Mouse (Mus musculus) liver, adult 2 months (tissue): ENCODE measurements around the gene Vmn1r77. TPM values are rescaled to one million over a fixed set of nuclear protein-coding genes. Genes with fewer than 3 reads are reported as not detected.
"Not testable (repeated sequence)": the region's sequence is repeated elsewhere in the genome, so short reads cannot be mapped to it uniquely, and the experiment has no call there.

Experiments
- DNase-seq: peaks from one replicate; pipeline ENCODE4 v3.0.0-alpha.2; 2011; ENCODE audit warnings: low read depth, low spot score; ENCODE audit errors: extremely low read depth
- H3K27ac ChIP-seq: fragments of 200-500 bp; replicated peaks from 2 replicates; pipeline ENCODE4 v1.5.1; 2012; ENCODE audit warnings: low read depth, mild to moderate bottlenecking, control low read depth, inconsistent platforms, low read length; ENCODE audit not compliant: insufficient read depth
- H3K27me3 ChIP-seq: fragments of 200-500 bp; 2 replicates; pipeline ENCODE4 v1.6.1; 2012; ENCODE audit warnings: mild to moderate bottlenecking, moderate library complexity, low read length, inconsistent platforms; ENCODE audit not compliant: control insufficient read depth, insufficient read depth
- H3K36me3 ChIP-seq: fragments of 200-500 bp; 2 replicates; pipeline ENCODE4 v1.6.1; 2012; ENCODE audit warnings: low read length, inconsistent platforms; ENCODE audit not compliant: control insufficient read depth, insufficient read depth
- H3K4me1 ChIP-seq: fragments of 200-500 bp; 2 replicates; pipeline ENCODE4 v1.6.1; 2011; ENCODE audit warnings: low read length; ENCODE audit not compliant: control insufficient read depth, insufficient read depth
- H3K4me3 ChIP-seq: fragments of 200-500 bp; 2 replicates; pipeline ENCODE4 v1.5.1; 2011; ENCODE audit warnings: low read depth, mild to moderate bottlenecking, control low read depth, low read length, moderate library complexity; ENCODE audit not compliant: insufficient read depth
- H3K79me2 ChIP-seq: fragments of 200-500 bp; 2 replicates; pipeline ENCODE4 v1.6.1; 2012; ENCODE audit warnings: inconsistent platforms, mild to moderate bottlenecking, low read length, moderate library complexity; ENCODE audit not compliant: control insufficient read depth, insufficient read depth
- H3K9ac ChIP-seq: fragments of 200-500 bp; 2 replicates; pipeline ENCODE4 v1.6.1; 2012; ENCODE audit warnings: low read depth, mild to moderate bottlenecking, control low read depth, inconsistent platforms, low read length
- CTCF ChIP-seq: fragments of 200-500 bp; IDR thresholded peaks from 2 replicates; pipeline ENCODE4 v1.5.1; 2011; ENCODE audit warnings: low read depth, low read length, control low read depth
- POLR2A ChIP-seq: fragments of 200-500 bp; IDR thresholded peaks from 2 replicates; pipeline ENCODE4 v1.6.1; 2011; ENCODE audit warnings: low read length, control low read depth; ENCODE audit not compliant: insufficient read depth; ENCODE audit errors: extremely low read depth
- WGBS: fragments of 180-500 bp; shearing (Covaris S2); methylation state at CpG from one replicate; pipeline ENCODE4 v1.1.7; 2018; 5-methylcytosine and 5-hydroxymethylcytosine counted together
- polyA plus RNA-seq: library from polyadenylated mRNA; depleted of rRNA; stranded (reverse); fragments of >200 nt; gene quantifications from 2 replicates; pipeline ENCODE4 v1.2.3, GENCODE M21; 2012; rRNA removed
- total RNA-seq: library from RNA; depleted of rRNA; stranded (reverse); fragments of >200 nt; gene quantifications from 2 replicates; pipeline ENCODE4 v1.2.3, GENCODE M21; 2014; rRNA removed

The Vmn1r77 gene
- not detected in 2 replicates for total RNA-seq
- not detected in 2 replicates for polyA plus RNA-seq

DNA sequence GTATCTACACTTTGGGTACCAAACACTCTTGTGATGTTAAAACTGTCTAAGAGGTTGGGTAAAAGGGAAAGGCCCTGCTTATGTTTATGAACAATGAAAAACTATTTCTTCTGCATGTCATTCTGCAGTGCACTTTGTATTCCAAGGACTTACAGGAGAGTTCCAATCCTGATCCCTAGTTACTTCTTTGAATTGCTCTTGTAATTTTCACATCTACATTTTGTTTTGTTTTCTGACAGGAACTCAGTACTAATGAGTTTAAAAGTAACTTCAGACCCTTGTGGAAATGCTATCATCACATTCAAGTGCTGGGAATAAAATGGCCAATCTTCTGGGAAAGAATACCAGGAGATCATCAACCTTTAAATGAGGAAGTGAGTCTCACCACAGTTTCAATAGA is at the start of gene Vmn1r77:
TSS of gene Vmn1r77 (plus strand) at position 301 of the 400 bp plus-strand sequence.
- H3K4me3 ChIP-seq, H3K27me3 ChIP-seq, H3K36me3 ChIP-seq, H3K9ac ChIP-seq, H3K79me2 ChIP-seq, H3K4me1 ChIP-seq, DNase-seq, H3K27ac ChIP-seq: not testable (repeated sequence)

DNA sequence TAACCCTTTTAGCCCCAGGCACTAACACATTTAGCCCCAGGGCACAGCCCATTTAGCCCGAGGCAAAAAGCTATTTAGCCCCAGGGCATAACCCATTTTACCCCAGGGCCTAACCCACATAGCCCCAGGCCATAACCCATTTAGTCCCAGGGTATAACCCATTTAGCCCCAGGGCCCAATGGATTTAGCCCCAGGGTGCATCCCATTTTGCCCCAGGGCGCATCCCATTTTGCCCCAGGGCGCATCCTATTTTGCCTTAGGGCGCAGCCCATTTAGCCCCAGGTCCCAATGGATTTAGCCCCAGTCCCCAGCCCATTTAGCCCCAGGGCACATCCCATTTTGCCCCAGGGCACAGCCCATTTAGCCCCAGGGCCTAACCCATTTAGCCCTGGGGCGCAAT is 25.1 kb upstream of the Vmn1r77 start:
- not testable (repeated sequence) for H3K27ac ChIP-seq, H3K4me3 ChIP-seq, H3K9ac ChIP-seq, H3K79me2 ChIP-seq, H3K36me3 ChIP-seq, H3K27me3 ChIP-seq, H3K4me1 ChIP-seq, DNase-seq
- WGBS, result 95% methylated on average over 5 of the region's 5 CpGs

DNA sequence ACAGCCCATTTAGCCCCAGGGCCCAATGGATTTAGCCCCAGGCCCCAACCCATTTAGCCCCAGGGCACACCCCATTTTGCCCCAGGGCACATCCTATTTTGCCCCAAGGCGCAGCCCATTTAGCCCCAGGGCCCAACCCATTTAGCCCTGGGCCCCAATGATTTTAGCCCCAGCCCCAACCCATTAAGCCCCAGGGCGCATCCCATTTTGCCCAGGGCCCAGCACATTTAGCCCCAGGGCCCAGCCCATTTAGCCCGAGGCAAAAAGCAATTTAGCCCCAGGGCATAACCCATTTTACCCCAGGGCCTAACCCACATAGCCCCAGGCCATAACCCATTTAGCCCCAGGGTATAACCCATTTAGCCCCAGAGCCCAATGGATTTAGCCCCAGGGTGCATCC is 24.2 kb upstream of the Vmn1r77 start:
- H3K4me3 ChIP-seq, H3K79me2 ChIP-seq, DNase-seq, H3K36me3 ChIP-seq, H3K4me1 ChIP-seq, H3K9ac ChIP-seq, H3K27me3 ChIP-seq, H3K27ac ChIP-seq: not testable (repeated sequence)
- 90% methylated on average over 3 of the region's 3 CpGs for WGBS

DNA sequence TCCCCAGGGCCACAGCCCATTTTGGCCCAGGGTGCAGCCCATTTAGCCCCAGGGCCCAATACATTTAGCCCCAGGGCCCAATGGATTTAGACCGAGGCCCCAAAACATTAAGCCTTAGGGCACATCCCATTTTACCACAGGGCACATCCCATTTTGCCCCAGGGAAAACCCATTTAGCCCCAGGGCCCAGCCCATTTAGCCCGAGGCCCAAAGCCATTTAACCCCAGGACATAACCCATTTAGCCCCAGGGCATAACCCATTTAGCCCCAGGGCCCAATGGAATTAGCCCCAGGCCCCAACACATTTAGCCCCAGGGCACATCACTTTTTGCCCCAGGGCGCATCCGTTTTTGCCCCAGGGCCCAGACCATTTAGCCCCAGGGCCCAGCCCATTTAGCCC is 23.4 kb upstream of the Vmn1r77 start:
- H3K4me3 ChIP-seq, result no peak overlapping the region
- H3K79me2 ChIP-seq, result no peaks in the 10 kb centered on the region
- no peaks in the 10 kb centered on the region for H3K36me3 ChIP-seq
- H3K4me1 ChIP-seq, result no peaks in the 10 kb centered on the region
- TF ChIP-seq POLR2A (no peak), CTCF (no peak)
- H3K27ac ChIP-seq, result no peak overlapping the region
- H3K9ac ChIP-seq, result no peak overlapping the region
- no peak for DNase-seq
- WGBS, result 80% methylated on average over 4 of the region's 4 CpGs
- H3K27me3 ChIP-seq, result no peaks in the 10 kb centered on the region

DNA sequence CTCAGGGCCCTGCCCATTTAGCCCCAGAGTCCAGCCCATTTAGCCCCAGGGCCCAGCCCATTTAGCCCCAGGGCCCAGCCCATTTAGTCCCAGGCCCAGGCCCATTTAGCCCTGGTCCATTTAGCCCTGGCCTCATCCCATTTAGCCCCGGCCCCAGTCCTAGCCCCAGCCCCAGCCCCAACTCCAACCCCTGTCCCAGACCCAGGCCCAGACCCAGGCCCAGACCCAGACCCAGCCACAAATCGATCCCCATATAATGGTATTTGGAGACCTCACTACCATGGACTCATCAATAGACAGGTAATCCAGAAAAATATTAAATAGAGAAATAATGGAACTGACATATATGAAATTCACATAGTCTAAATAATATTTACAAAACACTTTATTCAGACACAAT is 18.7 kb upstream of the Vmn1r77 start:
- not testable (repeated sequence) for H3K4me3 ChIP-seq, H3K36me3 ChIP-seq, H3K27ac ChIP-seq, H3K79me2 ChIP-seq, DNase-seq, H3K9ac ChIP-seq, H3K4me1 ChIP-seq, H3K27me3 ChIP-seq
- WGBS, result 83% methylated on average over 2 of the region's 2 CpGs

DNA sequence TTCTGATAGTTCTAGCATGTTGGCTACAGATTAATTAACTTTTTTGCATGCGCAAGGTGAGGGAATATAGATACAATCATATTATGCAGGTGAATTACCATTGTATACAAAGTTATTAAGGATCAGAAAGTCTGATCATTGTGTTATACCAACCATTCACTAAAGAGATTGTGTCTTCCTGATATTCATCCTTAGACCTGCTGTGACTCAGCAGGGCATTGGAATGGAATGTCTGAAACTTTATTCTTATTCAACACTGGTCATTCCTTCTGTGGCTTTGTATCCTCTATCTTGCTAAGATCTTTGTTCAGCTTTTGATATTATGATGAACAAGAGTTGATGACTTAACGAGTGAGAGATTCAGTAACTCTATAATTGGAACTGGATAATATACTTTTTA is 4.1 kb downstream of the Vmn1r77 start:
- no peak for DNase-seq
- H3K36me3 ChIP-seq, result no peaks in the 10 kb centered on the region
- no peaks in the 10 kb centered on the region for H3K4me1 ChIP-seq
- no peak overlapping the region for H3K9ac ChIP-seq
- no peaks in the 10 kb centered on the region for H3K27me3 ChIP-seq
- H3K4me3 ChIP-seq, result no peak overlapping the region
- TF ChIP-seq POLR2A, result no peak
- TF ChIP-seq CTCF, result no peak
- H3K27ac ChIP-seq, result no peak overlapping the region
- no peaks in the 10 kb centered on the region for H3K79me2 ChIP-seq
- WGBS, result 66% methylated on average over 2 of the region's 2 CpGs

Other genes starting within 250 kb of the Vmn1r77 start
- gene Vmn1r74, start 202.8 kb upstream of the Vmn1r77 start, total RNA-seq, result not detected in 2 replicates
- not detected in 2 replicates for gene Vmn1r74, start 202.8 kb upstream of the Vmn1r77 start, polyA plus RNA-seq
- not detected in 2 replicates for gene Vmn1r75, start 162.1 kb upstream of the Vmn1r77 start, total RNA-seq
- not detected in 2 replicates for gene Vmn1r75, start 162.1 kb upstream of the Vmn1r77 start, polyA plus RNA-seq
- gene Vmn1r76, start 98.5 kb upstream of the Vmn1r77 start, total RNA-seq, result not detected in 2 replicates
- gene Vmn1r76, start 98.5 kb upstream of the Vmn1r77 start, polyA plus RNA-seq, result not detected in 2 replicates
- not detected in 2 replicates for gene Vmn1r78, start 113.5 kb downstream of the Vmn1r77 start, total RNA-seq
- gene Vmn1r78, start 113.5 kb downstream of the Vmn1r77 start, polyA plus RNA-seq, result not detected in 2 replicates
- not detected in 2 replicates for gene Vmn1r79, start 134.5 kb downstream of the Vmn1r77 start, total RNA-seq
- not detected in 2 replicates for gene Vmn1r79, start 134.5 kb downstream of the Vmn1r77 start, polyA plus RNA-seq
- gene Vmn1r80, start 152.5 kb downstream of the Vmn1r77 start, total RNA-seq, result not detected in 2 replicates
- gene Vmn1r80, start 152.5 kb downstream of the Vmn1r77 start, polyA plus RNA-seq, result not detected in 2 replicates
- gene Vmn1r81, start 231.5 kb downstream of the Vmn1r77 start, total RNA-seq, result not detected in 2 replicates
- not detected in 2 replicates for gene Vmn1r81, start 231.5 kb downstream of the Vmn1r77 start, polyA plus RNA-seq